Mouse (Mus musculus) stomach, embryonic 16.5 days (tissue): ENCODE measurements around the gene Bptf. TPM values are rescaled to one million over a fixed set of nuclear protein-coding genes. Genes with fewer than 3 reads are reported as not detected.
"Not testable (repeated sequence)": the region's sequence is repeated elsewhere in the genome, so short reads cannot be mapped to it uniquely, and the experiment has no call there.

ENCODE experiments used
- ATAC-seq: fragments of 200-750 bp; cut with Nextera tagmentation; 2 replicates; pipeline ENCODE4 v1.8.0; 2017; ENCODE audit warnings: moderate number of reproducible peaks, moderate TSS enrichment; ENCODE audit not compliant: insufficient read depth, low FRiP score
- H3K27ac ChIP-seq: fragments of 300-500 bp; sonication (generic); 2 replicates; pipeline ENCODE4 v1.5.1; 2014; ENCODE audit warnings: low read length
- H3K27me3 ChIP-seq: fragments of 300-500 bp; sonication (generic); 2 replicates; pipeline ENCODE4 v1.6.1; 2014; ENCODE audit warnings: low read length, control low read depth, mixed read lengths; ENCODE audit not compliant: control insufficient read depth, insufficient read depth
- H3K36me3 ChIP-seq: fragments of 300-500 bp; sonication (generic); 2 replicates; pipeline ENCODE4 v1.6.1; 2014; ENCODE audit warnings: low read length; ENCODE audit not compliant: control insufficient read depth, insufficient read depth
- H3K4me1 ChIP-seq: fragments of 300-500 bp; sonication (generic); 2 replicates; pipeline ENCODE4 v1.6.1; 2014; ENCODE audit warnings: low read length, control low read depth, mixed read lengths; ENCODE audit not compliant: control insufficient read depth, insufficient read depth
- H3K4me2 ChIP-seq: fragments of 300-500 bp; sonication (generic); 2 replicates; pipeline ENCODE4 v1.6.1; 2014; ENCODE audit warnings: low read depth, low read length, mixed read lengths
- H3K4me3 ChIP-seq: fragments of 300-500 bp; sonication (generic); replicated peaks from 2 replicates; pipeline ENCODE4 v1.5.1; 2014; ENCODE audit warnings: mild to moderate bottlenecking, low read length
- H3K9ac ChIP-seq: fragments of 300-500 bp; sonication (generic); 2 replicates; pipeline ENCODE4 v1.6.1; 2014; ENCODE audit warnings: low read length
- H3K9me3 ChIP-seq: fragments of 300-500 bp; sonication (generic); replicated peaks from 2 replicates; pipeline ENCODE4 v1.6.1; 2016; ENCODE audit warnings: low read length, control low read depth; ENCODE audit not compliant: control insufficient read depth
- WGBS: fragments of 180-500 bp; shearing (Covaris S2); extraction: QIAGEN DNeasy Blood & Tissue Kit; methylation state at CpG from one replicate; pipeline ENCODE4 v1.1.7; 2014; 5-methylcytosine and 5-hydroxymethylcytosine counted together
- polyA plus RNA-seq: library from polyadenylated mRNA; unstranded; fragments of >200 nt; fragmentation: Nextera tagmentation; extraction: Ambion mirVana; gene quantifications from 2 replicates; pipeline ENCODE4 v1.2.1, GENCODE M21; 2015

Gene Bptf
- polyA plus RNA-seq, 1 experiment from 2014 or later = 27.4 TPM

DNA sequence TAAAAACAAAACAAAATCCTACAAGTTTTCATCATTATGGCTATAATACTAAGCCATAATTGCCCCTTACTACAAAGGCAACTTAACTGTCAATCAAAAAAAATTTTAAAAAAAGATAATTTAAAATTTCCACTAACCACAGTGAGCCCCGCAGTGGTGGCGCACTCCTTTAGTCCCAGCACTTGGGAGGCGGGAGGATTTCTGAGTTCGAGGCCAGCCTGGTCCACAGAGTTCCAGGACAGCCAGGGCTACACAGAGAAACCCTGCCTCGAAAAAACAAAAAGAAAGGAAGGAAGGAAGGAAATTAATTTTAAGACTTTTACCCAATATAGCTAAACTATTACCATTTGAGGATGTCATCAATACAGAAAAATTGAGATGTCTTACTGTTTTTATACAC, 134.0 kb downstream of the Bptf start:
- WGBS = 20% methylated on average over 5 of the region's 5 CpGs
- no peaks in the 10 kb centered on the region for H3K9me3 ChIP-seq
- peak overlapping the region; percentile 94 for H3K9ac ChIP-seq
- H3K4me2 ChIP-seq = peak overlapping the region; percentile 46
- ATAC-seq = no peak
- peak overlapping the region; percentile 97 for H3K4me3 ChIP-seq
- peaks cover 26% of the 10 kb centered on the region for H3K4me1 ChIP-seq
- H3K27ac ChIP-seq = no peak overlapping the region
- H3K27me3 ChIP-seq = no peaks in the 10 kb centered on the region
- H3K36me3 ChIP-seq = peaks cover 25% of the 10 kb centered on the region

DNA sequence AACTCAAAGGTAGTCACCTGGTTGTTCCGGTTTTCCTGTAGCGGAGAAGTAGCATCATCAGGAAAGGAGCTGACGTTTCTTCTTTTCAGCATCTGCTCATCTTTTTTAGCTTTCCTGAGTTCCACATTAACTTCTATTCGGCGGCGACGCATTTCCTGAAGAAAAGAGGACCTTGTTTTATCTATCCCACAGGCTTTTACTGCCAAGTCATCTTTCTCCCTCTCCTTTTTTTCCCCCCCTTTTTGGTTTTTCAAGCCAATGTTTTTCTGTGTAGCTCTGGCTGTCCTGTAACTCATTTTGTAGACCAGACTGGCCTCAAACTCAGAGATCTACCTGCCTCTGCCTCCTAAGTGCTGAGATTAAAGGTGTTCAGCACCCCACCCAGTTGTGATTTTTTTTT, 135.4 kb downstream of the Bptf start:
- not testable (repeated sequence) for H3K9me3 ChIP-seq, H3K27ac ChIP-seq, H3K9ac ChIP-seq, ATAC-seq, H3K27me3 ChIP-seq, H3K4me3 ChIP-seq
- Histone ChIP-seq H3K4me1 (peaks cover 26% of the 10 kb centered on the region), H3K4me2 (peak overlapping the region; percentile 46; the same call in 1 of the 2 replicates), H3K36me3 (peaks cover 25% of the 10 kb centered on the region)
- WGBS = 92% methylated on average over 7 of the region's 7 CpGs

DNA sequence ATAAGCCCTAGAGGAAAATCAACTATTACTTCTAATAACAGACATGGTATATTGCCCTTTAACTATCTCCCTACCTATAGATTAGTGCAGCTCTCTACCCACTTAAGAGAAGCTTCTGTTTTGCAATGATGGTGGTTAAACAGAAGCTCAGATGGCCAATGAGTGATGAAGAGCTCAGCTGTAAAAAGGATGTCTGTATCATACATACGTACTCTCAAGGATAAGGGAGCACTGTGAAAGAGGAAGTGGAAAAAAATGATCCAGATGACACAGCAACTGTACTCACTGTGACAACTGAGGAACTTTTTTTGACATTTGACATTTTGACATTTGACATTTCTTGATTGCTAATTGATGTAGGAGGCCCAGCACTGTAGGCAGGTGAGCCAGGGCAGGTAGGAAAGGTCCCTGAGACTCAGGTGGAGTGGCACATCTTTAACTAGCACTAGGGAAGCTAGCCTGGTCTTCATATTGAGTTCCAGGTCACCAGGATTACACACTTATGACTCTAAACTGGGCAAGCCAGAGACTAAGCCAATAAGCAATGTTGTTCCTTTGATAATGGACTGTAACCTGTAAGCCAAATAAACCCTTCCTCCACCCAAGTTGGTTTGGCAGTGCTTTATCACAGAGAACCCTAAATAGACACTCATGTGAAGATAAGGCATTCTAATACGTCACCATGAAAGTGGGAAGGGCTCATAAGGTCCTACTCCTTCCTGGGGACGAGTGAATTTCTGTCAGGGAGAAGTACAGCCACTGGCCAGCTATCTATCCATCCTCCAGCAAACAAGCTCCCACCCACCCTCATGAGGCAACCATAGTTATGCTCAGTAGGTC, 137.5 kb downstream of the Bptf start:
- no peaks in the 10 kb centered on the region for H3K9me3 ChIP-seq
- H3K9ac ChIP-seq = no peak overlapping the region
- no peaks in the 10 kb centered on the region for H3K27me3 ChIP-seq
- no peak overlapping the region; the same call in 1 of the 2 replicates for H3K27ac ChIP-seq
- WGBS = 53% methylated on average over 3 of the region's 3 CpGs
- H3K36me3 ChIP-seq = peaks cover 29% of the 10 kb centered on the region
- H3K4me3 ChIP-seq = no peak overlapping the region
- peaks cover 23% of the 10 kb centered on the region for H3K4me1 ChIP-seq
- ATAC-seq = no peak
- no peak overlapping the region for H3K4me2 ChIP-seq

DNA sequence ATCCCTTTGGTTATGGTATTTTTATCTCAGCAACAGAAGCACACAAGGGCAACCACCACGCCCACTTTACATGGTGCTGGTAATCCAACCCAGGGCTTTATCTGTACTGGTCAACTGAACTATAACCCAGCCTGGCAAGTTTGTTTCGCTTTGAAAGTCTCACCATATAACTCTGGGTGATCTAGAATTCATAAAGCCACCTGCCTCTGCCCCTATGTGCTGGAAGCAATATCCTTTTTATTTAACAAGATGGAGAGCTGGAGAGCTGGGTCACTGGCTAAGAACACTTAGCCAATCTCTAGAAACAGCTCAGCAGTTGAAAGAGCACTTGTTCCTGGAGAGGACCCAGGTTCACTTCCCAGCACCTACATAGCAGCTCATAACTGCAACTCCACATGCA, 144.5 kb downstream of the Bptf start:
- Histone ChIP-seq H3K36me3 (peaks cover 23% of the 10 kb centered on the region), H3K27me3 (no peaks in the 10 kb centered on the region), H3K9me3 (no peaks in the 10 kb centered on the region), H3K27ac (no peak overlapping the region), H3K4me3 (no peak overlapping the region), H3K4me1 (no peaks in the 10 kb centered on the region), H3K9ac (no peak overlapping the region), H3K4me2 (no peak overlapping the region)
- ATAC-seq = no peak
- 95% methylated on average over 2 of the region's 2 CpGs for WGBS

DNA sequence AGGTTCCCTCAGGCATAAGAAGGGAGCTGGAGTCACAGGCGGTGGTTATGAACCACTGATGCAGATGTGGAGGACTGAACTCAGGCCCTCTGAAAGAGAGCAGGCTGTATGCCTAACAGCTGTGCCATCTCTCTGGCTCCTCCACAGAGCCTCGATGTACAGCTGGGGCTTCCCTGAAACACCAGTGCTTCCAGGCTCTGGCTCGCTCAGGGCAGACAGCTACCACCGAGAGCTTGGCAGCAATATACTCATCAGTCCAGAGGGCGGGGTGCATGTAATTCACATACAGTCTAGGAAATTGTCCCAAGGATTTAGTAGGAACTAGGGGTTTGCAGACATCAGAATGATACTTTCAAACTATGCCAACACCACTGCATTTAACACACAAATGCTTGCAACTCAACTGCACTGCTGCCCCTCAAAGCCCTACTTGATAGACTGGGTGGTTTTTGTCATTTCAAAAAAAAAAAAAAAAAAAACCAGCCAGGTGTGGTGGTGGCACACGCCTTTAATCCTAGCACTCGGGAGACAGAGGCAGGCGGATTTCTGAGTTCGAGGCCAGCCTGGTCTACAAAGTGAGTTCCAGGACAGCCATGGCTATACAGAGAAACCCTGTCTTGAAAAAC, 145.8 kb downstream of the Bptf start:
- 72% methylated on average over 8 of the region's 9 CpGs for WGBS

More for the DNA sequence above, 145.8 kb downstream of the Bptf start:
- not testable (repeated sequence) for H3K27ac ChIP-seq, ATAC-seq, H3K9ac ChIP-seq, H3K9me3 ChIP-seq, H3K4me1 ChIP-seq, H3K4me3 ChIP-seq, H3K27me3 ChIP-seq, H3K4me2 ChIP-seq
- H3K36me3 ChIP-seq = peaks cover 23% of the 10 kb centered on the region

Other genes starting within 250 kb of the Bptf start
- gene Smurf2, start 211.4 kb downstream of the Bptf start, polyA plus RNA-seq = 11.4 and 14.2 TPM in 2 replicates
- 297 and 327 TPM in 2 replicates for gene Kpna2, start 132.6 kb downstream of the Bptf start, polyA plus RNA-seq
- 2.0 TPM in 2 replicates for gene 1810010H24Rik, start 106.4 kb downstream of the Bptf start, polyA plus RNA-seq
- 46.2 and 48.2 TPM in 2 replicates for gene Nol11, start 57.3 kb upstream of the Bptf start, polyA plus RNA-seq